Mouse (Mus musculus) thymus, adult 2 months (tissue): ENCODE measurements at regions not wholly inside any gene's neighbourhood (a gene's known extent, or its start where the extent isn't known, plus 50 kb on each side); places are given as distances from the start of the nearest gene placed in this dataset.

Source experiments
- CTCF ChIP-seq: fragments of 200-500 bp; IDR thresholded peaks from 2 replicates; pipeline ENCODE4 v1.5.1; 2012; ENCODE audit warnings: mild to moderate bottlenecking, control low read depth, low read length, moderate library complexity, borderline replicate concordance; ENCODE audit not compliant: control insufficient read depth, poor library complexity, insufficient read depth; ENCODE audit errors: extremely low read depth
- POLR2A ChIP-seq: fragments of 200-500 bp; IDR thresholded peaks from 2 replicates; pipeline ENCODE4 v1.6.1; 2012; ENCODE audit warnings: mild to moderate bottlenecking, low read length, control low read depth, moderate library complexity; ENCODE audit not compliant: control insufficient read depth, poor library complexity, insufficient read depth; ENCODE audit errors: extremely low read depth

DNA sequence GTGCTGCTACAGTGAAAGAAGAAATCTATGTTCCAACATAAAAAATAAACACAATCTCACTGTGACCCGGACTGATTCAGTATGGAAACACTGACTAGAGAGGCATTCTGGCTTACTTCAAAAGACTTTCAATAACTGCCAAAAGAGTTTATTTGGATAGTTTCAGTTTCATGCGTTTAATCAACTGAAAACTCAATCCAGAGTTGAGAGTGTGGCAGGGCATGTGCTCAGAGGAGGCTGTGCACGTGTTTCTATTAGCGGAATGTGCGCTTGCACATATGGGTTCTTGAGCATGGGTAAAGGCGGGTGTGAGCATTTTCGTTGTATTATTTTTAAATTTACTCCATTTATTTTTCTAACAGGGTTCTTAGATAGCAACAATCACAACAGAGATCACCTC lies 245.2 kb upstream of the Meox2 start:
- TF ChIP-seq CTCF, result no peak
- TF ChIP-seq POLR2A, result no peak
